Mouse (Mus musculus) heart, postnatal 36 days (tissue): ENCODE data around the gene Mtcl1. TPM values are rescaled to one million over a fixed set of nuclear protein-coding genes. Genes with fewer than 3 reads are reported as not detected.

Source experiments
- DNase-seq, 2 experiments: peaks; one replicate each; pipeline ENCODE4 v3.0.0; 2021 to 2022
- intact Hi-C: fragments of 180-260 bp; cut with DNase I; formaldehyde crosslinking; loops from one replicate; pipeline ENCODE4 v1.15.1; 2025
- total RNA-seq, 2 experiments: library from RNA; stranded (reverse); gene quantifications; 2 replicates each; pipeline ENCODE4 v1.2.3; 2021

The Mtcl1 gene
- total RNA-seq = 1 to 10 TPM; 4.4 to 6.3 TPM

GRCm38 (mm10) chr17:66449460-66450341, at the start of gene Mtcl1:
Mtcl1 (minus strand) TSS chr17:66449750.
- DNase-seq = peak; percentile 71 to 80
- intact Hi-C loops = loop anchor here (5.0 kb wide), 1 partner anchor 107 kb away; no protein-coding TSS in a partner anchor

GRCm38 (mm10) chr17:66498598-66498997, 49.0 kb upstream of the Mtcl1 start:
- DNase-seq = no peak
- intact Hi-C loops = no loop called here

GRCm38 (mm10) chr17:66496589-66496988, 47.0 kb upstream of the Mtcl1 start:
- DNase-seq = no peak
- intact Hi-C loops = no loop called here

GRCm38 (mm10) chr17:66490022-66490601, 40.6 kb upstream of the Mtcl1 start:
- DNase-seq = peak; percentile 39 to 49
- intact Hi-C loops = loop anchor here (1.0 kb wide), 1 partner anchor 255 kb away; no protein-coding TSS in a partner anchor

GRCm38 (mm10) chr17:66486576-66486975, 37.0 kb upstream of the Mtcl1 start:
- intact Hi-C loops = loop anchor here (5.0 kb wide), 1 partner anchor 329 kb away; no protein-coding TSS in a partner anchor
- DNase-seq = no peak

- intact Hi-C loops = loop anchor here (1.0 to 5.0 kb wide), 3 partner anchors 31 to 328 kb away; no protein-coding TSS in a partner anchor
- DNase-seq = peak; percentile 72 to 81
These were observed 36.2 kb upstream of the Mtcl1 start for GRCm38 (mm10) chr17:66485742-66486141.

GRCm38 (mm10) chr17:66484965-66485364, 35.4 kb upstream of the Mtcl1 start:
- no peak for DNase-seq
- intact Hi-C loops = loop anchor here (1.0 to 5.0 kb wide), 3 partner anchors 30 to 328 kb away; no protein-coding TSS in a partner anchor

GRCm38 (mm10) chr17:66483651-66484454, 34.3 kb upstream of the Mtcl1 start:
- intact Hi-C loops = loop anchor here (2.0 kb wide), 1 partner anchor 29 kb away; no protein-coding TSS in a partner anchor
- no peak for DNase-seq

- DNase-seq = no peak
- intact Hi-C loops = no loop called here
These were observed 31.7 kb upstream of the Mtcl1 start for GRCm38 (mm10) chr17:66481295-66481694.

- intact Hi-C loops = no loop called here
- no peak for DNase-seq
These were observed 31.1 kb upstream of the Mtcl1 start for GRCm38 (mm10) chr17:66480491-66481278.

- intact Hi-C loops = no loop called here
- peak in 1 of 2 experiments; percentile 11 for DNase-seq
These were observed 30.4 kb upstream of the Mtcl1 start for GRCm38 (mm10) chr17:66479813-66480490.

- no peak for DNase-seq
- intact Hi-C loops = no loop called here
These were observed 29.8 kb upstream of the Mtcl1 start for GRCm38 (mm10) chr17:66479311-66479710.

- DNase-seq = no peak
- intact Hi-C loops = no loop called here
These were observed 23.7 kb upstream of the Mtcl1 start for GRCm38 (mm10) chr17:66473205-66473604.

GRCm38 (mm10) chr17:66471775-66472174, 22.2 kb upstream of the Mtcl1 start:
- no peak for DNase-seq
- intact Hi-C loops = no loop called here

GRCm38 (mm10) chr17:66471252-66471651, 21.7 kb upstream of the Mtcl1 start:
- no peak for DNase-seq
- intact Hi-C loops = no loop called here

GRCm38 (mm10) chr17:66470020-66470419, 20.5 kb upstream of the Mtcl1 start:
- intact Hi-C loops = no loop called here
- no peak for DNase-seq

- intact Hi-C loops = no loop called here
- no peak for DNase-seq
These were observed 7.7 kb upstream of the Mtcl1 start for GRCm38 (mm10) chr17:66457278-66457677.

- intact Hi-C loops = no loop called here
- peak; percentile 81 to 91 for DNase-seq
These were observed 1.6 kb upstream of the Mtcl1 start for GRCm38 (mm10) chr17:66451143-66451542.

- DNase-seq = no peak
- intact Hi-C loops = no loop called here
These were observed 1.0 kb upstream of the Mtcl1 start for GRCm38 (mm10) chr17:66450526-66451070.
